Mouse (Mus musculus): ENCODE measurements around the gene Gm5294.

Gm5294 gene

DNA sequence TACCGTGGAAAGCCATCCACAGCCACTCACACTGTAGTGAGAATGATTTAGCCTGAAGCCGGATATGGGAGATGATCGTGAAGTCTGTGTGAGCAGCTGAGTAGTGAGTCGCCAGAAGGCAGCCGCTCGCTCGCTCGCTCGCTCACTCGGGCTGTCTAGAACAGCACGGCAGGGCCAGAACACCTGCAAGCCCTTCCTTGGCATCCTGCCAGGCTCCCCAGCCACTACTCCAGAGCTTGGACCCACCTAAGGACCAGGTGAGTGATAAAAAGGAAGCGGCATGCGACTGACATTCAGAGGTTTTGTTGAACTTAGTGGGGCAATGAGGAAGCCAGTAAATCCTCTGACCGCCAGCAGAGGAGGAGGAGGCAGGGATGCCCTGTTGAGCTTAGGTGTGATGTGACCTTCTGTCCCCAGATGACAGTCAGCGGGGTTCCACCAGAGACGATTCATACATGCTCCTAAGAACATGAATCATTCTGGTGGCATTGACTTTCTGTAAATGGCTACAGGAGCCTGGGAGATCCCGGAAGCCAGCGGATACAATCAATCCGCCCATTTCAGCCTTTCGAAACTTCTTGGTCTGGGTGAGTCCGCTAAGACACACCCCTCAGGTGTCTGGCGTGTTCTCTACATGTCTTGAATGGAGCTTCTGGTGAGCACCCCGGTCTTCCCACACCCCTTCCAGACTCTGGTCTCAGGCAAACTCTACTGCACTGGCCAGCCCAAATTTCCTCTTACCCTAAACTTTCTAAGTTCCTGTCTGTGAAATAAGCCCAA, 30.0 kb downstream of the Gm5294 start:
- DNase-seq, result no peak

DNA sequence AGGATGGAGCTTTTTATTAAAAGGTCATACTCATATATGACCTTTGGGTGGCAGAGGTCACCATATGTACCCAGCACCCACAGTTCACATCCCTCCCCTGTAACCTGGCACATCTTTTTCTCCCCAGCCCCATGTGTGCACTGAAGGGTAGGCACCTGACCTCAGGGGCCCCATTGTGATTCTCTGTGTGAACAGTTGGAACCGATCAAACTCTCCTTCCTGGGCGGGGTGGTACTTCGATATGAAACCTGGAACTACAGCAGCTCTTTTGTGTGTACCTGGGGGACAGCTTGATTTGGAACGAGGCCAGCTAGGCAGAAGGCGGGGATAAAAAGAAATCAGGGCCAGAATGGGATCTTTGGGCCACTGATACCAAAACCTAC, 30.6 kb downstream of the Gm5294 start:
- no peak for DNase-seq

- no peak for DNase-seq
Observed at GRCm38 (mm10) chr5:138851296-138851780, 31.5 kb downstream of the Gm5294 start.

GRCm38 (mm10) chr5:138852151-138852550, 32.3 kb downstream of the Gm5294 start:
- no peak for DNase-seq

GRCm38 (mm10) chr5:138853349-138853748, 33.5 kb downstream of the Gm5294 start:
- no peak for DNase-seq

DNA sequence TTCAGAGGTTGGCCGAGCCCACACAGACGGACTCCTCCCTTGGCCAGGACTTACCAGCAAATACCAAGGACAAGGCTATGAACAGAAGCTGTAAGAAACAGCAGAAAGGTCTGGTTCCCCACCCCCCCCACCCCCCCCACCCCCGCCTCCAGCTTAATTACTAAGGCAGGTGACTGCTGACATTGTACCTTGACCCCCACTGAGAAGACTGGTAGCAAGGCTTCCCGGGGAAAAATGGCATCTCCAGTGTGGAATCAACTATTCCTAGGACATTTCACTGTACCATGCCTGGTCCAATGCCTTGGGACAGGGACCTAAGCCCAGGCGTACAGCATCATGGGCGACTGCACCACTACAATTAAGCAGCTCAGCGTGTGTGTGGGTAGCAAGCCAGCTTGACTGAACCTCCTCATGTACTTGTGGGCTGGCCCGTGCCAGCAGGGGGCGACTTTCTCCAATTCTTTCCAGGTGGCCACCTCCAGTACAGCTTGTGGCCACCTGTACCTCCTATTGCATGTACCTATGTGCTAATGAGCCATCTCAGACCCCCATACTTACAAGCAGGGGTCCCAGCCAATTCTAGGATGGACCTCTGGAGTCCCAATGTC, 37.2 kb downstream of the Gm5294 start:
- DNase-seq, result peak; percentile 74

- DNase-seq, result no peak
Observed at GRCm38 (mm10) chr5:138857811-138858251, 38.0 kb downstream of the Gm5294 start.

- DNase-seq, result no peak
Observed at GRCm38 (mm10) chr5:138863681-138864146, 43.8 kb downstream of the Gm5294 start.

- DNase-seq, result no peak
Observed at GRCm38 (mm10) chr5:138864166-138864565, 44.3 kb downstream of the Gm5294 start.

GRCm38 (mm10) chr5:138864880-138865279, 45.0 kb downstream of the Gm5294 start:
- DNase-seq, result peak; percentile 26

DNA sequence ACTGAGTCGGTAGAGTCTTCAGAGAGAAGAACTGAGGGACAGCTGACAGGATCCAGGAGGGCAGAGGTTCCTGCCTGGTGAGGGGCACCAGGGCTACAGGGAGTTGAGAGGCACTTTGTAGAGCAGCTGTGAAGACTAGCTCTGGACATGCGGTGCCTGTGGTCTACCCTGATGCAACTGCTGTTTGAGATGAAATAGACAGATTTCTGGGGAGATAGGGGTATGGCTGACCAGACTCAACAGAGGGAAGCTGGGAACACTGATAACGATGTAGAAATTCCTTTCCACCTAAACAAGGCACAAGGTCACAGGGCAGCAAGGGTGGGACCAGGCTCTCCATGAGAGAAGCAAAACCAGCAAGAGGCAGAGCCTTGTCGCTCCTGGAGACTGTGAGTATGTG, 45.8 kb downstream of the Gm5294 start:
- DNase-seq, result no peak
